Mouse (Mus musculus) embryonic facial prominence, embryonic 14.5 days (tissue): ENCODE measurements around the gene Olfr1472. TPM values are rescaled to one million over a fixed set of nuclear protein-coding genes. Genes with fewer than 3 reads are reported as not detected.
"Not testable (repeated sequence)": the region's sequence is repeated elsewhere in the genome, so short reads cannot be mapped to it uniquely, and the experiment has no call there.

ENCODE experiments used
- ATAC-seq: fragments of 200-750 bp; cut with Nextera tagmentation; 2 replicates; pipeline ENCODE4 v1.8.0; 2017; ENCODE audit warnings: low read depth, moderate number of reproducible peaks, moderate TSS enrichment
- DNase-seq: peaks from one replicate; pipeline ENCODE4 v3.0.0-alpha.2; 2015; ENCODE audit warnings: low spot score
- H3K27ac ChIP-seq: fragments of 300-500 bp; sonication (generic); replicated peaks from 2 replicates; pipeline ENCODE4 v1.5.1; 2014; ENCODE audit warnings: low read depth, mild to moderate bottlenecking, low read length, moderate library complexity
- H3K27me3 ChIP-seq: fragments of 300-500 bp; sonication (generic); replicated peaks from 2 replicates; pipeline ENCODE4 v1.6.1; 2014; ENCODE audit warnings: low read length; ENCODE audit not compliant: control insufficient read depth, insufficient read depth
- H3K36me3 ChIP-seq: fragments of 300-500 bp; sonication (generic); 2 replicates; pipeline ENCODE4 v1.6.1; 2014; ENCODE audit warnings: low read length, mixed read lengths; ENCODE audit not compliant: control insufficient read depth, insufficient read depth
- H3K4me1 ChIP-seq: fragments of 300-500 bp; sonication (generic); 2 replicates; pipeline ENCODE4 v1.6.1; 2014; ENCODE audit warnings: antibody characterized with exemption, low read length; ENCODE audit not compliant: control insufficient read depth, insufficient read depth
- H3K4me2 ChIP-seq: fragments of 300-500 bp; sonication (generic); 2 replicates; pipeline ENCODE4 v1.6.1; 2014; ENCODE audit warnings: low read depth, mild to moderate bottlenecking, low read length, moderate library complexity, mixed read lengths
- H3K4me3 ChIP-seq: fragments of 300-500 bp; sonication (generic); 2 replicates; pipeline ENCODE4 v1.5.1; 2014; ENCODE audit warnings: low read depth, mild to moderate bottlenecking, low read length
- H3K9ac ChIP-seq: fragments of 300-500 bp; sonication (generic); 2 replicates; pipeline ENCODE4 v1.6.1; 2014; ENCODE audit warnings: low read depth, mild to moderate bottlenecking, low read length, moderate library complexity, mixed read lengths
- H3K9me3 ChIP-seq: fragments of 300-500 bp; sonication (generic); 2 replicates; pipeline ENCODE4 v1.6.1; 2016; ENCODE audit warnings: low read length; ENCODE audit not compliant: control insufficient read depth
- WGBS: fragments of 180-500 bp; shearing (Covaris S2); extraction: QIAGEN DNeasy Blood & Tissue Kit; methylation state at CpG from one replicate; pipeline ENCODE4 v1.1.7; 2014; 5-methylcytosine and 5-hydroxymethylcytosine counted together
- polyA plus RNA-seq: library from polyadenylated mRNA; unstranded; fragments of >200 nt; fragmentation: Nextera tagmentation; extraction: Ambion mirVana; gene quantifications from 2 replicates; pipeline ENCODE4 v1.2.1, GENCODE M21; 2014

Gene Olfr1472
- not detected in 2 replicates for polyA plus RNA-seq

DNA sequence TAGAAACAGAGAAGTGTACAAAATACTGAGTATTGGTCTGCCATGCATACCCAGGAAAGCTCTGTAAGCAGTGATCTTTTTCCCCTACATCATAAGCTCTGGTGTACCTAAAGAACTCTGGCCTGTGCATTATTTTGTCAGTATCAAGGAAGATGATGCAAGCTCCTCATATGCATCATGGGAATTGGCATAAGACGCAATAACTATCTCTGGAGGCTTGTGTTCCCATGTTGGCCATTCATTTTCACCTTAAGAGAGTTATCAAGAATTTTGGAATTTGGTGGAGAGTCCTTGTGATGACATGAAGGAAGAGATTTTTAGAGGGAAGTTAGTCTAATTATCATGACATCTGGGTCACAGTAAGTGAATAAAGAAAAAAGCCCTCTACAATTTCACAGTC lies at the start of gene Olfr1472:
TSS of gene Olfr1472 (minus strand) at position 101 of the 400 bp plus-strand sequence.
- DNase-seq, result no peak
- WGBS, result 82% methylated on average over 1 of the region's 1 CpGs
- no peak for ATAC-seq

DNA sequence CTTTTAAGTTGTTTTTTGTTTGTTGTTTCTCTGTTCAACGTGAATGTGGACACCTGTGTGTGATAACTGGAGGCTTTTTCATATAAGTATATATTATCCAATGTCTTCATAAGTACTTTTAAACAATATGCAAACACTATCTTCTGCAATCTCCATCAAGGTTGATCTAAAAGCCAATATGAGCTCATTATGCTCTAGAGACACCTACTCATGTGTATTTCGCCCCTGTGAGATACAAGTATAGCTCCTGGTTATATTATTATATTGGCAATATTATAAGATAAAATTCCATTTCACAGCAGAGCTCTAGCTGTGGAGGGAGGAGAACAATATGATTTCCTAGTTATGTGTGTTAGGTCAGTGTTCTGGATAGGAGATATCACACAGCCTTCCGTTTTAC lies 44.4 kb upstream of the Olfr1472 start, which contains the start of gene Olfr1477:
TSS of gene Olfr1477 (plus strand) at position 301 of the 400 bp plus-strand sequence.
- H3K27ac ChIP-seq, result no peak within 1 kb of the TSS
- no peak within 1 kb of the TSS for H3K4me3 ChIP-seq
- no peak for DNase-seq
- H3K4me1 ChIP-seq, result no peaks in the 10 kb centered on the region
- ATAC-seq, result no peak
- 70% methylated on average over 3 of the region's 3 CpGs for WGBS
- peaks cover 3% of the 10 kb centered on the region; the same call in 1 of the 2 replicates for H3K9me3 ChIP-seq
- H3K27me3 ChIP-seq, result no peaks in the 10 kb centered on the region
- H3K36me3 ChIP-seq, result no peaks in the 10 kb centered on the region
- H3K9ac ChIP-seq, result no peak within 1 kb of the TSS
- no peak within 1 kb of the TSS for H3K4me2 ChIP-seq

More for the DNA sequence above, at the start of gene Olfr1472:
- Histone ChIP-seq H3K27me3 (no peaks in the 10 kb centered on the region), H3K9ac (no peak within 1 kb of the TSS), H3K4me3 (no peak within 1 kb of the TSS), H3K27ac (no peak within 1 kb of the TSS), H3K36me3 (no peaks in the 10 kb centered on the region), H3K9me3 (no peaks in the 10 kb centered on the region), H3K4me2 (no peak within 1 kb of the TSS), H3K4me1 (no peaks in the 10 kb centered on the region)

DNA sequence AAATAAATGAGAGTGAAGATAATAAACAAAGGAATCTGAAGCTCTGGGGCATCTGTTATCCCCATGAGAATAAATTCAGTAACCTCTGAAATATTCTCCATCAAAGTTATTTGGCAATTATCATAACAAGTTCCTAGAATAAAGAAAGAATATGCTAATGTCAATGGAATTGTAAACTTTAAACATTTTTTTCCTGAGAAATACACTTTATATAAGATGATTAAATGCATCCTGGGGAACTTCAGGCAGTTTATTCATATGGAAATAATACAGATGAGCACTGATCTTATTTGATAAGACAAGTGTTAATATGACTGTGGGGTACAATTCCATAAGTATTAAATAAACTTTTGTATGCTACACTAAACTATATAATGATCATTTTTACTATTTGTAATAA lies 24.2 kb upstream of the Olfr1472 start, which contains the start of gene Olfr1475:
TSS of gene Olfr1475 (minus strand) at position 101 of the 400 bp plus-strand sequence.
- Histone ChIP-seq H3K9me3 (no peaks in the 10 kb centered on the region), H3K4me1 (no peaks in the 10 kb centered on the region), H3K36me3 (no peaks in the 10 kb centered on the region), H3K27ac (no peak within 1 kb of the TSS), H3K27me3 (no peaks in the 10 kb centered on the region), H3K9ac (no peak within 1 kb of the TSS), H3K4me2 (no peak within 1 kb of the TSS), H3K4me3 (no peak within 1 kb of the TSS)
- DNase-seq (no peak), ATAC-seq (no peak)

DNA sequence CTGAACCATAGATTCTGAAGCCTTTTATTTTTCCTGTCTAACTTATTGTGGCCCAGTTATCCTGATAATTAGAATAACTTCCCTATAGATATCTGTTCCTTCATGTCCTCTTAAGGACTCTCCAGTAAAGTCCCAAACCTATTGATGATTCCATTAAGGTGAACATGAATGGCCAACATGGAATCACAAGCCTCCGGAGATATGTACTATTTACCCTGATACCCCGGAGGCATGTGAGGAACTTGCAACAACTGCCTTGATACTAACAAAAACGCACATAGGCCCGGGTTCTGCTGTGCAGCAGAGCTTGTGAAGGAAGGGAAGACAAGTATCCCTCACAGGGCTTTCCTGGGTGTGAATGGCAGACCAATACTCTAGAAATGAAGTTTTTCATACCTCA lies 13.4 kb upstream of the Olfr1472 start, which contains the start of gene Olfr1474:
TSS of gene Olfr1474 (plus strand) at position 301 of the 400 bp plus-strand sequence.
- H3K9me3 ChIP-seq, H3K4me1 ChIP-seq, ATAC-seq, H3K9ac ChIP-seq, H3K36me3 ChIP-seq, H3K27ac ChIP-seq, H3K4me3 ChIP-seq, DNase-seq, H3K4me2 ChIP-seq, H3K27me3 ChIP-seq: not testable (repeated sequence)
- WGBS, result 73% methylated on average over 4 of the region's 4 CpGs

DNA sequence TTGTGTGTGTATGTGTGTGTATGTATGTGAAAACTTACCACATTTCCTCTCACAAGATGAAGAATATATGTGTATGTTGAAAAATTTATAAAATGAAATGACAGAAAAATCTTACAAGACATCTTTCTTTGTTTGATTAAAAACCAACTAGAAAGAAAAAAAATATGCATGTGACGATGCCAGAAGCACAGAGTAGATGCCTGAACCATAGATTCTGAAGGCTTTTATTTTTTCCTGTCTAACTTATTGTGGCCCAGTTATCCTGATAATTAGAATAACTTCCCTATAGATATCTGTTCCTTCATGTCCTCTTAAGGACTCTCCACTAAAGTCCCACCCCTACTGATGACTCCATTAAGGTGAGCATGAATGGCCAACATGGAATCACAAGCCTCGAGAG lies 12.8 kb downstream of the Olfr1472 start, which contains the start of gene Olfr1471:
TSS of gene Olfr1471 (plus strand) at position 301 of the 400 bp plus-strand sequence.
- ATAC-seq, H3K36me3 ChIP-seq, H3K9ac ChIP-seq, H3K4me1 ChIP-seq, H3K27me3 ChIP-seq, H3K4me3 ChIP-seq, DNase-seq, H3K27ac ChIP-seq, H3K4me2 ChIP-seq, H3K9me3 ChIP-seq: not testable (repeated sequence)
- WGBS, result 68% methylated on average over 2 of the region's 2 CpGs

DNA sequence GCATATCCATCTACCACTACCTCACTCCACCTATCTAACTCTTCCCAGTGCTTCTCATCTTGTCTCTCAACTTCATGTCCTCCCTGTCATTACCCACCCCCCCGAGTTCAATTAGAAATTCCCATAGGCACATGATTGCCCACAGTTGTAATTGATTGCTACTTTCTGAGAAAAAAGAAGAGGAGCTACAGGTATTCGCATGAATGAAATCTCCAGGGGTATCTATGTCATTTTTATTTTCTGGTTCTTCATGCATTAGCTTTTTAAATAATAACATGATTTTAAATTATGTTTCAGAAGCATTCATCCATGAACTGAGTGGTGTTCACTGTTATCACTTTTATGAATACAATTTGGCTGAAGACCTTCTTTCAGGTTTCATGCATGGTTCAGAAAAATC lies 48.3 kb downstream of the Olfr1472 start, which contains the start of gene Olfr1469:
TSS of gene Olfr1469 (plus strand) at position 301 of the 400 bp plus-strand sequence.
- no peak for DNase-seq
- 0 out of 2 replicates have a peak, but pooled peaks cover 6% of the 10 kb centered on the region for H3K9me3 ChIP-seq
- H3K27ac ChIP-seq, result no peak within 1 kb of the TSS
- no peaks in the 10 kb centered on the region for H3K27me3 ChIP-seq
- WGBS, result 71% methylated on average over 2 of the region's 2 CpGs
- no peak within 1 kb of the TSS for H3K4me3 ChIP-seq
- H3K36me3 ChIP-seq, result no peaks in the 10 kb centered on the region
- no peak within 1 kb of the TSS for H3K4me2 ChIP-seq
- no peaks in the 10 kb centered on the region for H3K4me1 ChIP-seq
- no peak within 1 kb of the TSS for H3K9ac ChIP-seq
- no peak for ATAC-seq

Other genes starting within 250 kb of the Olfr1472 start
- gene Olfr1463, start 224.8 kb downstream of the Olfr1472 start, polyA plus RNA-seq, result not detected in 2 replicates
- not detected in 2 replicates for gene Olfr1465, start 140.5 kb downstream of the Olfr1472 start, polyA plus RNA-seq
- not detected in 2 replicates for gene Olfr1466, start 117.2 kb downstream of the Olfr1472 start, polyA plus RNA-seq
- gene Olfr1467, start 93.8 kb downstream of the Olfr1472 start, polyA plus RNA-seq, result not detected in 2 replicates
- not detected in 2 replicates for gene Olfr1469, start 48.2 kb downstream of the Olfr1472 start, polyA plus RNA-seq
- gene Olfr1471, start 12.7 kb downstream of the Olfr1472 start, polyA plus RNA-seq, result not detected in 2 replicates
- gene Olfr1474, start 13.5 kb upstream of the Olfr1472 start, polyA plus RNA-seq, result not detected in 2 replicates
- gene Olfr1475, start 24.1 kb upstream of the Olfr1472 start, polyA plus RNA-seq, result not detected in 2 replicates
- gene Olfr1477, start 44.5 kb upstream of the Olfr1472 start, polyA plus RNA-seq, result not detected in 2 replicates
- gene Olfr1480, start 71.8 kb upstream of the Olfr1472 start, polyA plus RNA-seq, result not detected in 2 replicates
- not detected in 2 replicates for gene Olfr1484, start 127.4 kb upstream of the Olfr1472 start, polyA plus RNA-seq
- not detected in 2 replicates for gene Olfr1487, start 161.3 kb upstream of the Olfr1472 start, polyA plus RNA-seq
- not detected in 2 replicates for gene Olfr1489, start 175.5 kb upstream of the Olfr1472 start, polyA plus RNA-seq
- gene Olfr1490, start 195.0 kb upstream of the Olfr1472 start, polyA plus RNA-seq, result not detected in 2 replicates
- not detected in 2 replicates for gene Olfr1491, start 241.2 kb upstream of the Olfr1472 start, polyA plus RNA-seq